Mouse (Mus musculus): ENCODE results near the gene Mrpl44. TPM values are rescaled to one million over a fixed set of nuclear protein-coding genes. Genes with fewer than 3 reads are reported as not detected.

Mrpl44 gene
- 14.1 to 16.2 TPM (median 14.8 TPM) in 4 replicates for total RNA-seq (2023)

GRCm38 (mm10) chr1:79775927-79776458 is at the start of gene Mrpl44, which contains the start of gene Wdfy1:
Gene Mrpl44, plus strand, starts transcription at chr1:79776018.
Gene Wdfy1, minus strand, starts transcription at chr1:79776143.

Other genes with a start within 250 kb of the Mrpl44 start
- 32.5 to 39.7 TPM (median 36.8 TPM) in 4 replicates for gene Ap1s3, start 104.0 kb upstream of the Mrpl44 start, total RNA-seq (2023)
- gene Wdfy1, start 125 bp downstream of the Mrpl44 start, total RNA-seq (2023), result 42.0 to 55.4 TPM (median 48.6 TPM) in 4 replicates
- gene Serpine2, start 85.2 kb downstream of the Mrpl44 start, total RNA-seq (2023), result 3.1 to 5.4 TPM (median 3.8 TPM) in 4 replicates